Comparison of ENCODE assay signal across 24 mouse cellular contexts in genomic region chr14:101054786-101055185, GRCm38 (mm10).
DNase-seq lines count a peak whose midpoint lies in the region; ATAC-seq lines count a peak whose summit lies in the region.
"Had no signal": no experiment of that assay in that cellular context is flagged by ENCODE, and none has a peak within 500 bp of the region (broad histone marks: within the 10 kb centered on the region; RNA-seq: fewer than 3 reads in every experiment).

No protein-coding gene starts in this region.

- no peaks in the 10 kb centered on the region for H3K27me3 ChIP-seq in forebrain, embryonic 14.5 days (replicated peaks; ENCODE audit: control insufficient read depth, insufficient read depth, low read length)
- H3K27me3 ChIP-seq in forebrain, embryonic 12.5 days = no peaks in the 10 kb centered on the region
- no peaks in the 10 kb centered on the region for H3K27me3 ChIP-seq in midbrain, embryonic 13.5 days
- H3K27me3 ChIP-seq in midbrain, embryonic 10.5 days (ENCODE audit: low read depth, poor library complexity, severe bottlenecking) = no peaks in the 10 kb centered on the region
- H3K27me3 ChIP-seq: hindbrain, embryonic 15.5 days; liver, embryonic 13.5 days; Patski had no signal

- peak; percentile 60 for DNase-seq in forebrain, embryonic 14.5 days (ENCODE audit: low spot score)
- DNase-seq in kidney, adult 9 months = peak; percentile 62
- DNase-seq in kidney, postnatal 4 days = no peak
- DNase-seq in midbrain, embryonic 10.5 days (ENCODE audit: low spot score) = no peak
- DNase-seq in kidney, postnatal 36 days = peak; percentile 5 to 12
- DNase-seq: adrenal gland, postnatal 14 days; cerebellum, adult 2 months; cerebellum, postnatal 14 days; gastrocnemius, postnatal 14 days; heart, postnatal 14 days; left cerebral cortex, postnatal 4 days; liver, embryonic 13.5 days; lung, adult 2 months; lung, postnatal 10 days; thymus, postnatal 4 days had no signal

- no peaks in the 10 kb centered on the region for H3K36me3 ChIP-seq in forebrain, embryonic 14.5 days (ENCODE audit: control insufficient read depth, insufficient read depth, low read length)
- no peaks in the 10 kb centered on the region for H3K36me3 ChIP-seq in forebrain, embryonic 12.5 days (replicated peaks)
- no peaks in the 10 kb centered on the region for H3K36me3 ChIP-seq in midbrain, embryonic 13.5 days
- no peaks in the 10 kb centered on the region for H3K36me3 ChIP-seq in midbrain, embryonic 10.5 days
- H3K36me3 ChIP-seq: G1E; hindbrain, embryonic 10.5 days; hindbrain, embryonic 15.5 days; liver, embryonic 13.5 days had no signal

- H3K9me3 ChIP-seq in forebrain, embryonic 14.5 days (replicated peaks; ENCODE audit: control insufficient read depth, low read length) = no peaks in the 10 kb centered on the region
- no peaks in the 10 kb centered on the region for H3K9me3 ChIP-seq in forebrain, embryonic 12.5 days
- no peaks in the 10 kb centered on the region for H3K9me3 ChIP-seq in midbrain, embryonic 13.5 days
- no peaks in the 10 kb centered on the region for H3K9me3 ChIP-seq in midbrain, embryonic 10.5 days (replicated peaks)
- H3K9me3 ChIP-seq: hindbrain, embryonic 10.5 days; hindbrain, embryonic 15.5 days; liver, embryonic 13.5 days had no signal

- no peak overlapping the region for H3K4me3 ChIP-seq in forebrain, embryonic 14.5 days (ENCODE audit: low read depth, low read length)
- H3K4me3 ChIP-seq in forebrain, embryonic 12.5 days (replicated peaks) = no peak overlapping the region
- H3K4me3 ChIP-seq in midbrain, embryonic 13.5 days (replicated peaks) = no peak overlapping the region
- no peak overlapping the region for H3K4me3 ChIP-seq in midbrain, embryonic 10.5 days
- H3K4me3 ChIP-seq: erythroblast, embryonic 14.5 days; hindbrain, embryonic 10.5 days; hindbrain, embryonic 15.5 days; liver, embryonic 13.5 days had no signal

- H3K9ac ChIP-seq in forebrain, embryonic 14.5 days (ENCODE audit: low read length) = no peak overlapping the region
- no peak overlapping the region for H3K9ac ChIP-seq in forebrain, embryonic 12.5 days
- no peak overlapping the region for H3K9ac ChIP-seq in midbrain, embryonic 13.5 days (replicated peaks)
- H3K9ac ChIP-seq: hindbrain, embryonic 15.5 days; liver, embryonic 13.5 days had no signal

- WGBS in forebrain, embryonic 14.5 days = 27% methylated on average over 4 of the region's 4 CpGs
- WGBS in forebrain, embryonic 12.5 days = 54% methylated on average over 4 of the region's 4 CpGs
- WGBS in midbrain, embryonic 13.5 days = 63% methylated on average over 4 of the region's 4 CpGs
- 85% methylated on average over 4 of the region's 4 CpGs for WGBS in midbrain, embryonic 10.5 days

- no peak overlapping the region for H3K4me2 ChIP-seq in forebrain, embryonic 14.5 days (ENCODE audit: low read length)
- H3K4me2 ChIP-seq in forebrain, embryonic 12.5 days = no peak overlapping the region
- H3K4me2 ChIP-seq in midbrain, embryonic 13.5 days (replicated peaks) = no peak overlapping the region
- H3K4me2 ChIP-seq: hindbrain, embryonic 15.5 days; liver, embryonic 13.5 days had no signal

- H3K27ac ChIP-seq in forebrain, embryonic 14.5 days (ENCODE audit: low read depth, low read length) = no peak overlapping the region
- H3K27ac ChIP-seq in forebrain, embryonic 12.5 days = no peak overlapping the region
- H3K27ac ChIP-seq in midbrain, embryonic 13.5 days = no peak overlapping the region
- no peak overlapping the region for H3K27ac ChIP-seq in midbrain, embryonic 10.5 days (replicated peaks)
- H3K27ac ChIP-seq: hindbrain, embryonic 10.5 days; hindbrain, embryonic 15.5 days; liver, embryonic 13.5 days; macrophage had no signal

- peaks cover 7% of the 10 kb centered on the region for H3K4me1 ChIP-seq in forebrain, embryonic 14.5 days (ENCODE audit: control insufficient read depth, insufficient read depth, low read length)
- no peaks in the 10 kb centered on the region; the same call in 1 of the 2 replicates for H3K4me1 ChIP-seq in forebrain, embryonic 12.5 days
- H3K4me1 ChIP-seq in midbrain, embryonic 13.5 days (replicated peaks) = 0 out of 2 replicates have a peak, but pooled peaks cover 3% of the 10 kb centered on the region
- no peaks in the 10 kb centered on the region for H3K4me1 ChIP-seq in midbrain, embryonic 10.5 days
- H3K4me1 ChIP-seq: hindbrain, embryonic 10.5 days; hindbrain, embryonic 15.5 days; liver, embryonic 13.5 days had no signal

- peak; percentile 47; the same call in 1 of the 2 replicates for ATAC-seq in forebrain, embryonic 14.5 days
- no peak for ATAC-seq in forebrain, embryonic 12.5 days (ENCODE audit: low FRiP score)
- 0 out of 2 replicates have a peak, but pooled peaks have one; percentile 20 for ATAC-seq in midbrain, embryonic 13.5 days
- ATAC-seq: inflammation-experienced regulatory T-cells, adult 6 months; Patski had no signal

Comparison
In these comparisons a context has a peak if more than half of its experiments do, and no peak if none do; other contexts are left out.
1. DNase-seq: peak in forebrain, embryonic 14.5 days (single experiment), kidney, adult 9 months (single experiment) and kidney, postnatal 36 days (2 of 2); none in kidney, postnatal 4 days (0 of 2) and midbrain, embryonic 10.5 days (single experiment).